Mouse (Mus musculus): ENCODE data around the gene Fbxo33. TPM values are rescaled to one million over a fixed set of nuclear protein-coding genes. Genes with fewer than 3 reads are reported as not detected.
"Not testable (repeated sequence)": the region's sequence is repeated elsewhere in the genome, so short reads cannot be mapped to it uniquely, and the experiment has no call there.

Gene Fbxo33
- polyA plus RNA-seq (2015; fragmentation: Nextera tagmentation; extraction: Ambion mirVana), result 8.6 and 8.8 TPM in 2 replicates

DNA sequence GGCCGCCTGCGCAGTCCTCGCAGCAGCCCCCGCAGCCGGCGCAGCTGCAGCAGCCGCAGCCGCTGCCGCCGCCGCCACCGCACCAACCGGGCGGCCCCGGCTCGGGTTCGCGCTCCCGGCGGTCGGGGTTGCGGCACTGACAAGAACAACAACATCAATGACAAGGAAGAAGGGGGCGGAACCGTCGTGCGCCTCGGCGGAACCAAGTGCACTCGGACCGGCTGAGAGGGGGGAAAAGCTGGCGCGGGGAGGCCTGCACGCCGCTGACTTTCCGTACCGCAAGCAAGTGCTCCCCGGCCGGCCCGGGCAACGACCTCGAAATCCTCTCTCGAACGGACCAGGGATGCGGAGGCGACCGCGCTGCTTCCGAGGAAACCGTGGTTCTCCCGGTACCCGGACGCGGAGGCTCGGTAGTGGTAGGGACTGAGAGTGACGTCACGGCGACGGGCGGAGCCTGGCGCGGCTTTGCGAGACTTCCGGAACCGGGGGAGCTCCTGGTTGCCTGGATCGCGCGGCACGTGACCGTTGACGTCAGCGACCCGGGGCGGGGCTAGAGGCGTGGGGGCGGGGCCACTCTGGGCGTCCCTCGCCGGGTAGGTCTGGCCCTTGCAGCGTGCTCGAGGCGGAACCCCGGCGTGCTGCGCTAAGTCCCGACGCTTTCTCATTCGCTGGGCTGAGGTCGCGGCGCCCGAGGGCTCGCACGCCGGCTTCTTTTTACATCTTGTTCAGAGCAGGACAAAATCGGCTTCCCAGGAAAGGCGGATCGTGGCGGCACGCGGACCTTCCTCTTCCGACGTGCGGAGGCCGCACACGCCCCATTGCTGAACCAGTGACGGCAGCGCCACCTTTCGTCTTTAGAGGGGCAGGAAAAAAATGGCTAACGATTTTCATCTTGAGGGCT is at the start of gene Fbxo33:
Fbxo33 (minus strand) TSS at position 401 of the 901 bp plus-strand sequence.
- H3K9me3 ChIP-seq, result no peaks in the 10 kb centered on the region
- WGBS, result under 1% methylated on average over 109 of the region's 109 CpGs
- H3K4me3 ChIP-seq, result peak within 1 kb of the TSS; percentile 93

DNA sequence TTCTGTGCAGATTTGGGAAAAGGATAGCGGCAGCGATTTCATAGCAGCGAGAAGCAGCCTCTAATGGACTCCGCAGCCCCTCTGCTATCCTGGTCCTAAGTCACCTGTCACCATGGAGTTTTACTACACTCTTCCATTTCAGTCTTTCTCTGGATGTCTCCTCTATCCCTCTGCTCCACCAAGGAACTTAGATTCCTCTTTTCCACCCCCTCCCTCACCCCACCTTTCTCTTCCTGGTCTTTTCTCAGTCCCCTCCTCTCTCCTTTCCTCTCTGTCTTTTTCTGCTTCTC is 46.4 kb upstream of the Fbxo33 start:
- peak overlapping the region; percentile 48 for H3K4me2 ChIP-seq
- H3K27ac ChIP-seq (replicated peaks), result peak overlapping the region; percentile 52; the same call in 1 of the 2 replicates
- WGBS, result 62% methylated on average over 4 of the region's 4 CpGs
- H3K4me3 ChIP-seq, result peak overlapping the region; percentile 20
- H3K4me1 ChIP-seq (replicated peaks), result peaks cover 7% of the 10 kb centered on the region
- H3K36me3 ChIP-seq, result no peaks in the 10 kb centered on the region
- peak; percentile 53 for ATAC-seq (ENCODE audit: low read depth)
- no peaks in the 10 kb centered on the region for H3K9me3 ChIP-seq
- no peaks in the 10 kb centered on the region for H3K27me3 ChIP-seq
- H3K9ac ChIP-seq, result peak overlapping the region; percentile 49; the same call in 1 of the 2 replicates

More for the DNA sequence above, at the start of gene Fbxo33:
- peak within 1 kb of the TSS; percentile 92 for H3K9ac ChIP-seq
- H3K36me3 ChIP-seq, result no peaks in the 10 kb centered on the region
- ATAC-seq (ENCODE audit: low read depth), result peak; percentile 99
- peak within 1 kb of the TSS; percentile 90 for H3K4me2 ChIP-seq
- peaks cover 33% of the 10 kb centered on the region for H3K4me1 ChIP-seq (replicated peaks)
- no peaks in the 10 kb centered on the region for H3K27me3 ChIP-seq
- H3K27ac ChIP-seq (replicated peaks), result peak within 1 kb of the TSS; percentile 97

DNA sequence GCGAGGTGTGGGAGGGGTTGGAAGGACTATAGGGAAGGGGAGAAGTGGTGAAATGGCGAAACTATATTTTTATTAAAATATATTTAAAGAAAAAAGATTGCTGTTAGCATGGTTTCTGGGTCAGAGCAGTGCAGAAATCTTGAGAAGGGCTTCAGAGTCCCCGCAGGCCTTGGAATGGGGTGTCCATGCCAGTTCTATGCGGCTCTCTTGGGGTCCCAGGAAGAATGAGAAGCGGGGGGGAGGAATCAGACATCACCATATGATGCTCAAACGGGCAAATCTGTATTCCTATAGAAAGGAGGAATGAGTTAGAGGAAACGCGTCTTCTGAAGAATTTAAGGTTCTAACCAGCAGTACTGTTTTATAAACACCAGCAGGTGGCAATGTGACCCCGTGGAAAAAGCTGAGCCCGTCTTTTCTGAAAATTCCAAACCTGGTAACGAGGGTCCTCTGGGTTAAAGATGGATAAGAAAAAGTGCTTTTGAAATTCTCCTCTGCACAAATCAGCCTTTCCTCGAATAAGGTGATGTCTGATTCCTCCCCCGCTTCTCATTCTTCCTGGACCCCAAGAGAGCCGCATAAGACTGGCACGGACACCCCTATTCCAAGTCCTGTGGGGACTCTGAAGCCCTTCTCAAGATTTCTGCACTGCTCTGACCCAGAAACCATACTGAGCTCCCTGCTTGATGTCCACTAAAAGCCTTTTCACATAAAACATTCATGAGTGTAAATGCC is 45.8 kb upstream of the Fbxo33 start:
- Histone ChIP-seq H3K9ac (peak overlapping the region; percentile 49; the same call in 1 of the 2 replicates), H3K4me3 (peak overlapping the region; percentile 20), H3K27ac (replicated peaks) (peak overlapping the region; percentile 52; the same call in 1 of the 2 replicates), H3K4me1 (replicated peaks) (peaks cover 12% of the 10 kb centered on the region), H3K4me2 (peak overlapping the region; percentile 48), H3K9me3 (no peaks in the 10 kb centered on the region), H3K36me3 (no peaks in the 10 kb centered on the region), H3K27me3 (no peaks in the 10 kb centered on the region)
- 30% methylated on average over 15 of the region's 15 CpGs for WGBS
- ATAC-seq (ENCODE audit: low read depth), result peak; percentile 71

DNA sequence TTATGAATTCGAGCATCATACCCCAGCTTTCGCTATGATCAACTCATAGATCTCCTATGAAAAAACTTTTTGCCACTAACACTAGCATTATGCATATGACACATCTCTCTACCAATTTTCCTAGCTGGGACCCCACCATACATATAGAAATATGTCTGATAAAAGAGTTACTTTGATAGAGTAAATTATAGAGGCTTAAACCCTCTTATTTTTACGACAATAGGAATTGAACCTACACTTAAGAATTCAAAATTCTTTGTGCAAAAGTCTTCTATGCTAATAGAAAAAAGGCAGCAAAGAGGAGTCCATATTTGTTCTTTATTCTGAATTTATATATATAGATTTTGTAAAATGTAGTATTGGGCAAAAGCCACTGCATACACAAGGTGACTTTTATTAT is 43.3 kb upstream of the Fbxo33 start:
- no peaks in the 10 kb centered on the region for H3K27me3 ChIP-seq
- peaks cover 14% of the 10 kb centered on the region for H3K4me1 ChIP-seq (replicated peaks)
- WGBS, result 84% methylated on average over 3 of the region's 3 CpGs
- no peaks in the 10 kb centered on the region for H3K36me3 ChIP-seq
- no peak overlapping the region for H3K4me2 ChIP-seq
- no peak overlapping the region for H3K27ac ChIP-seq (replicated peaks)
- no peak overlapping the region for H3K4me3 ChIP-seq
- no peak overlapping the region for H3K9ac ChIP-seq
- H3K9me3 ChIP-seq, result no peaks in the 10 kb centered on the region
- ATAC-seq (ENCODE audit: low read depth), result no peak

DNA sequence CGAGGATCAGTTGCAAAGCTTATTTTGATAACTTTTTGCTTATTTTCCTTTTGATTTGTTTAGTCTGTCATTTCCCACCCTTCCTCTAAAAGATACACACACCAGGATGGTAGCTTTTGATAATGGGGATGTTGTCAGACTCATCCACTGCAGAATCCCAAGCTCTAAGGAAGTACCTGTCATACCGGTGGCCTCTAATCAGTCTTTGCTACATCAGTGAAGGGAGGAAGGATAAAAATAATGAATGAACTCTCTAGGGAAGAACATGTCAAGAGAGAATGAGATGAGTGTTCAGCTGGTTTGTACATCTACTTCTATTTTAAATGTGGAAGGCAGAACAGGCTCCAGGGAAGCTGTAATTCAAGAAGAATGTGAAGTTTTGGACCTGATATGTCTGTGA is 41.3 kb upstream of the Fbxo33 start:
- H3K9me3 ChIP-seq, result no peaks in the 10 kb centered on the region
- peaks cover 11% of the 10 kb centered on the region for H3K4me1 ChIP-seq (replicated peaks)
- 60% methylated on average over 2 of the region's 2 CpGs for WGBS
- ATAC-seq (ENCODE audit: low read depth), result no peak
- H3K4me3 ChIP-seq, result no peak overlapping the region
- H3K27ac ChIP-seq (replicated peaks), result no peak overlapping the region
- no peaks in the 10 kb centered on the region for H3K27me3 ChIP-seq
- H3K36me3 ChIP-seq, result no peaks in the 10 kb centered on the region
- no peak overlapping the region for H3K4me2 ChIP-seq
- no peak overlapping the region for H3K9ac ChIP-seq

DNA sequence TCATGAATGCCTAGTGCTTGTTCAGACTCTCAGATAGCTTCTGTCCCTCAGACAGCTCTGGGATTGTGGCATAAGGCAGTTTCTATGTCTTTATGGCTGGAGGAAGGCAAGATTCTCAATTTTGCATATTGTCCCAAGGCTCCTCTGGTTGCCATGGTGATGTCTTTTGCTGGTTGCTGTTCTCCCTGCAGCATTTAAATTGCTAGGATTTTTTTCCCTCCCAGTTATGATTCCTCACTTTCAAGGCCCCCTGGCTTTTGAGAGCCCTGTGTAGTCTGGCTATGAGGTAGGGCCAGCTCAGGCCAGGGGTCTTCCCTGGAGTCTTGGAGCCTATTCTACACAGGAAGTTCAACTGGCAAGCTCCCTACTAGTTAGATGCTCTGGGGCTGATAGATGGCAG is 40.8 kb upstream of the Fbxo33 start:
- ATAC-seq (ENCODE audit: low read depth), result no peak
- Histone ChIP-seq H3K4me3 (no peak overlapping the region), H3K27ac (replicated peaks) (no peak overlapping the region; the same call in 1 of the 2 replicates)

DNA sequence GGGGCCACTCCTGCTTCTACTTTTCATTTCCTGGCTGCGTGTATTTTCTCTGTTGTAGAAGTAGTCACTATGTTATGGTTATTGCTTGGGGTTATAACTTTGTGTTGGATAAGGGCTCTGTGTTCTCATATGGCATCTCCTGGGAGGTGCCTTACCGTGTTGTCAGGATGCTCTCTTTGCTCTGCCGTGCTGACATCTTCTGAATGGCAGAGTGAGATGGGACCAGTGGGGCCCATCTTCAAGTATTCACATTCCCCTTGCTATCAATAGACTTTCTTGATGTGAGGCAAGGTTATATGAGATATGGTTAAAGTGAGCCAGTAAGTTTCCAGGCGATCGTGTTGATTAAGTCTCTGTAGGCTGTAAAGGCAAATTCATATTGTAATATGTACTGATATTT is 39.5 kb upstream of the Fbxo33 start:
- Histone ChIP-seq H3K9me3 (no peaks in the 10 kb centered on the region), H3K4me2 (no peak overlapping the region), H3K36me3 (no peaks in the 10 kb centered on the region), H3K4me1 (replicated peaks) (peaks cover 8% of the 10 kb centered on the region), H3K9ac (no peak overlapping the region), H3K27ac (replicated peaks) (no peak overlapping the region), H3K27me3 (no peaks in the 10 kb centered on the region), H3K4me3 (no peak overlapping the region)
- WGBS, result 80% methylated on average over 5 of the region's 5 CpGs
- no peak; the same call in 1 of the 2 replicates for ATAC-seq (ENCODE audit: low read depth)

More for the DNA sequence above, 40.8 kb upstream of the Fbxo33 start:
- Histone ChIP-seq H3K4me2 (no peak overlapping the region), H3K9ac (no peak overlapping the region), H3K9me3 (no peaks in the 10 kb centered on the region), H3K27me3 (no peaks in the 10 kb centered on the region), H3K36me3 (no peaks in the 10 kb centered on the region), H3K4me1 (replicated peaks) (peaks cover 8% of the 10 kb centered on the region)

DNA sequence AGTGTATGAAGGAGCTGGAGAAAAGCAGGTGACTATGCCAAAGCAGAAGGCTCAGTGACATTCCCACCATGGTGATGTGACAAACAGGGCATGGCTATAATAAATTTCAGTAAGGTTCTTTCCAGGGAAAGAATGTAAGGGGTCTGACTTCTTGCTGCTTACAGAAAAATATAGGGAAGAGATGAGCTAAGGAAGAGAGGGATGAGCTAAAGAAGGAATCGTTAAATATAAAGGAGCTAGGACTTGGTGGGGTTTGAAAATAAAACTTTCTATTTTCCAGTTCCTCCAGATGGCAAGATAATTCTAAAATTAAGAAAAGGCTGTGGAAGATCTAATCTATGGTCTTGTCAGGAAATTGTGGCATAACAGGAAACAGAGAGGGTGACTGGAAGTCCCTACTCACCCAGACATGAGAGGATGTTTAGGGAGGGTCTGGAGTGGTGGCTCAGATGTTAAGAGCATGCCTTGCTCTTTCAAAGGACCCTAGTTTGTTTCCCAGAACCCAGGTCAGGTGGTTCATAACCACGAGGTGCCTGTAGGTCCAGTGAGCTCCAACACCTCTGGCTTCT is 30.8 kb upstream of the Fbxo33 start:
- no peak overlapping the region for H3K4me3 ChIP-seq
- H3K27ac ChIP-seq (replicated peaks), result no peak overlapping the region
- ATAC-seq (ENCODE audit: low read depth), result no peak
- no peaks in the 10 kb centered on the region for H3K27me3 ChIP-seq
- H3K9me3 ChIP-seq, result no peaks in the 10 kb centered on the region
- H3K4me1 ChIP-seq (replicated peaks), result no peaks in the 10 kb centered on the region
- H3K9ac ChIP-seq, result no peak overlapping the region
- no peak overlapping the region for H3K4me2 ChIP-seq
- WGBS, result 89% methylated on average over 2 of the region's 2 CpGs
- no peaks in the 10 kb centered on the region for H3K36me3 ChIP-seq

DNA sequence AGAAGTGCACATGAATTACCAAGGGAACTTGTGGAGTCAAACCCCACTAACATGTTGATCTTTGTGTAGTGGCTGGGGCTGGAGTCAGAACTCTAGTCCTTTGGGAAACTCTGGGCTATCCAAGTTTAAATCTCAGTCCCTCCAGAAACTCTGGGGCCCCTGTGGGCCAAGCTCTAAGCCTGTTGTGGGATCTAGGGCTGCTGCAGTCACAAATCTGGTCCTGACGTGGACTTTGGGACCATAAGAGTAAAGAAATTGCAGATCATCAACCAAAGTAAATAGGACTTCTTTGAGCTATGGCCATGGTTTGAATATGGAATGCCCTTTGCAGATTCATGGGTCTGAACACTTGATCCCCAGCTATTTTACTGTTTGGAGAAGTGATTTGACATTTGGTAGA is 29.4 kb upstream of the Fbxo33 start:
- Histone ChIP-seq H3K9ac (no peak overlapping the region), H3K27ac (replicated peaks) (no peak overlapping the region), H3K4me2 (no peak overlapping the region), H3K9me3 (no peaks in the 10 kb centered on the region), H3K27me3 (no peaks in the 10 kb centered on the region), H3K4me3 (no peak overlapping the region), H3K36me3 (no peaks in the 10 kb centered on the region), H3K4me1 (replicated peaks) (no peaks in the 10 kb centered on the region)
- ATAC-seq (ENCODE audit: low read depth), result no peak
- 79% methylated on average over 1 of the region's 1 CpGs for WGBS

DNA sequence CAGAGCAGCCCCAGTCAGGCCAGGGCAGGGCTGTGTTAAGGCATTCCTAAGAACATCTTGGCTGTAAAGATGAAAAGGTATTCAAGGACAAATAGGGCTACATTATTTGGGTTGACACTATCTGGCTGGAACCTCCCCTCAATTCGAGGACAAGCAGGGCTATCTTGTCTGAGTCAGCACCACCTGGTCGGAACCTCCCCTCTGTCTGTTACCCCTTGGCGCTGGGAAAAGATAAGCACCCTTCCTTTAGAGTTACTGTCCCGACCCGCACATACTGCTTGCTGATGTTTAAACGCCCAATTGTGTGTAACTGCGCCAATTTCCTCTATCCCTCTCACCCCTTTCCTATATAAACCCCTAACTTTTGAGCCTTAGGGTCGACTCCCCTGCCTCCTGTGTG is 21.5 kb upstream of the Fbxo33 start:
- 89% methylated on average over 8 of the region's 8 CpGs for WGBS
- H3K36me3 ChIP-seq; H3K9ac ChIP-seq; H3K9me3 ChIP-seq; H3K4me1 ChIP-seq (replicated peaks); H3K27ac ChIP-seq (replicated peaks); H3K4me3 ChIP-seq; H3K4me2 ChIP-seq; ATAC-seq (ENCODE audit: low read depth); H3K27me3 ChIP-seq: not testable (repeated sequence)

DNA sequence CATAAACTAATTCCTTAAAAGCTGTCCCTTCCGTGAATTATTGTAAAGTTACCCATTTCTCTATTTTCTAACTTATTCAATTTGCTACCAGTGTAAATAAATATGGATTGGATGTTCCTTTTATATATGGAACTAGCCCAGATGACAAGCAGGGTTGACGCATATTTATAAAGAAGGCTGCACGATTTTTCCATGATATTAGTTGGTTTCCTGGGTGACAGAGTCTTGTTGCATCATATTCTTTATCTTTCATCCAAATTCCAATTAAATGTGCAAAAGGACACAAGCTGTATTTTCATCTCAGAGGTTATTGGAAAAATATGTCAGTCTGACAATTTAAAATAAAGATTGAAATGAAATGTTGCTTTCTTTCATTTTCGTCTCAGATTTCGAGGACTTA is 18.9 kb upstream of the Fbxo33 start:
- ATAC-seq (ENCODE audit: low read depth), result no peak
- Histone ChIP-seq H3K4me1 (replicated peaks) (no peaks in the 10 kb centered on the region), H3K4me3 (no peak overlapping the region), H3K9me3 (no peaks in the 10 kb centered on the region), H3K36me3 (no peaks in the 10 kb centered on the region), H3K27ac (replicated peaks) (no peak overlapping the region), H3K27me3 (no peaks in the 10 kb centered on the region), H3K4me2 (no peak overlapping the region), H3K9ac (no peak overlapping the region)
- 89% methylated on average over 5 of the region's 5 CpGs for WGBS

DNA sequence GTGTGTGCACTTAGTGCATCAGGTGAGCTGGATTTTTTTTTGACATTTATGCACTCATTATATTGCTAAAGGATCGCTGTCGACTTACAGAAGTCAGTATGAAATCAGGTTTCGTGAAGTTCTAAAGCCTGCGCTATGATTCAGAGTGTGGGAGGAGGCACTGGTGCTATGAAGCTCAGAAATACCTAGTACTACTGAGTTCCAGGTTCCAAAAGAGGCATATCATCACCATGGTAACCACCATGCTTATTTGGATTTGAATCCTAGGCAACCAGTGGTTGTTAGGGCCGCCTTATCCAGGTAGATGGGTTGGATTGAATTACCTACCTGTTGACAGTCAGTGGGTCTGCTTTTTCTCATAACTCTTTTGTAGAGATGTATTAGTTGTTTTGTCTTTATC is 8.9 kb upstream of the Fbxo33 start:
- Histone ChIP-seq H3K9me3 (no peaks in the 10 kb centered on the region), H3K27ac (replicated peaks) (no peak overlapping the region), H3K4me3 (no peak overlapping the region), H3K4me1 (replicated peaks) (no peaks in the 10 kb centered on the region), H3K9ac (no peak overlapping the region), H3K4me2 (no peak overlapping the region), H3K36me3 (no peaks in the 10 kb centered on the region), H3K27me3 (no peaks in the 10 kb centered on the region)
- ATAC-seq (ENCODE audit: low read depth), result no peak
- 88% methylated on average over 5 of the region's 5 CpGs for WGBS

All from neural tube, embryonic 13.5 days (tissue).